Mouse (Mus musculus): ENCODE data around the gene Lpar4. TPM values are rescaled to one million over a fixed set of nuclear protein-coding genes. Genes with fewer than 3 reads are reported as not detected.

Lpar4 gene
- total and polyA plus RNA-seq, 3 experiments: not detected

DNA sequence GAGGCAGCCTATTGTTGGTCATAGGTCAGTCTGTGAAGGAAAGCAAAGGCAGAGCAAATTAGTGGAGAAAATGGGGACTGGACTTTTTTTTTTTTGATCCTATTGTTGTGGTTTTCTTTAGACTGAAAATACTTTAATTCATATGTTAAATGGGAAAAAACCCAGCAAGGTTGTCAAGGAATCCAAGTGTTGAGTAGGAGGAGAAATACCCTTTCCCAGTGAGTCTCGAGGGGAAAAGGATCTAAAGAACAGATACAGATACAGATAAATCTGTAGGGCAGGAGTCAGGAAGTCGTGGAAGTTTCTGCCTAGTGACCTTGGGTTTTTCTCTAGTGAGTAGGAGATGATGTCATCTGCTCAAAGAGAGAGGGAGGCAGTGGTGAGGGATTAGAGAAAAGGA, 30.6 kb downstream of the Lpar4 start:
- Histone ChIP-seq H3K27me3 (ENCODE audit: control insufficient read depth in 1 of 2, insufficient read depth in 2 of 2, low read length in 2 of 2) (no peaks in the 10 kb centered on the region), H3K36me3 (ENCODE audit: control insufficient read depth in 1 of 2, insufficient read depth in 2 of 2, low read length in 2 of 2) (no peaks in the 10 kb centered on the region), H3K27ac (ENCODE audit: control insufficient read depth, low read depth, low read length) (no peak overlapping the region), H3K9me3 (replicated peaks; ENCODE audit: insufficient read depth, low read length) (no peaks in the 10 kb centered on the region), H3K9ac (ENCODE audit: control insufficient read depth, low read depth, low read length, poor library complexity, severe bottlenecking) (no peak overlapping the region), H3K79me2 (ENCODE audit: control insufficient read depth, insufficient read depth, low read length, poor library complexity) (no peaks in the 10 kb centered on the region), H3K4me3 (ENCODE audit: control insufficient read depth in 1 of 2, insufficient read depth in 1 of 2, low read depth in 2 of 2, low read length in 2 of 2) (no peak overlapping the region), H3K4me1 (ENCODE audit: control insufficient read depth in 1 of 2, insufficient read depth in 2 of 2, low read length in 2 of 2) (no peaks in the 10 kb centered on the region)
- DNase-seq (ENCODE audit: low read depth, low spot score): no peak
- TF ChIP-seq SMC3 (IDR thresholded peaks at IDR 0.05; ENCODE audit: low read depth, low read length): no peak
- TF ChIP-seq ZNF384 (IDR thresholded peaks at IDR 0.05; ENCODE audit: low read depth, low read length): no peak
- no peak for TF ChIP-seq CHD1 (IDR thresholded peaks at IDR 0.05; ENCODE audit: low read depth, low read length)
- TF ChIP-seq MXI1 (IDR thresholded peaks at IDR 0.05; ENCODE audit: low read depth, low read length): no peak
- no peak for TF ChIP-seq MAZ (IDR thresholded peaks at IDR 0.05; ENCODE audit: low read depth, low read length)
- no peak for TF ChIP-seq POLR2AphosphoS2 (IDR thresholded peaks at IDR 0.05; ENCODE audit: low read length)
- no peak for TF ChIP-seq UBTF (IDR thresholded peaks at IDR 0.05; ENCODE audit: borderline replicate concordance, insufficient read depth, low read depth, low read length)
- no peak for TF ChIP-seq TCF12 (IDR thresholded peaks at IDR 0.05; ENCODE audit: low read depth, low read length)
- no peak for TF ChIP-seq JUND (IDR thresholded peaks at IDR 0.05; ENCODE audit: low read depth, low read length)
- TF ChIP-seq RAD21 (IDR thresholded peaks at IDR 0.05; ENCODE audit: low read depth, low read length): no peak
- TF ChIP-seq POLR2A (IDR thresholded peaks at IDR 0.05; ENCODE audit: control insufficient read depth in 1 of 2, insufficient read depth in 1 of 2, low read depth in 1 of 2, low read length in 2 of 2, poor library complexity in 1 of 2): no peak

DNA sequence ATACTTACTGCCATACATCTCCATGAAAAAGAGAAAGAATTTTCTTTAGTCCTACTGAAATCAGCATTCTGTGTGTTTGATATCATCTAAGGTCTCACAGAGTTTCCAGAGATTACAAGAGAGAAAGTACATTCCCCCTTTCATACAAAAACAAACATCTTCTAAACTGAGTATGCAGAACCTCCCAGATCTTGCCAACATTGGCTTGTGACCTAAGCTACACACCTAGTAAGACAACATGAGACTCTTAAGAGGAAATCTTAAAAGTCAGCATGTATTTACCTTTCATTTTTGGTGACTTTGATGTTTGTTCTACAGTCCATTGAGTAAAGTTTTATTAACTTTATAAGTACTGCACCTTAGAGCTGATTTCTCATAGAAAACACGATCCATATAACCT, 33.4 kb downstream of the Lpar4 start:
- no peaks in the 10 kb centered on the region for H3K9me3 ChIP-seq (replicated peaks; ENCODE audit: insufficient read depth, low read length)
- no peak overlapping the region for H3K4me3 ChIP-seq (ENCODE audit: control insufficient read depth in 1 of 2, insufficient read depth in 1 of 2, low read depth in 2 of 2, low read length in 2 of 2)
- H3K4me1 ChIP-seq (ENCODE audit: control insufficient read depth in 1 of 2, insufficient read depth in 2 of 2, low read length in 2 of 2): no peaks in the 10 kb centered on the region
- no peak overlapping the region for H3K9ac ChIP-seq (ENCODE audit: control insufficient read depth, low read depth, low read length, poor library complexity, severe bottlenecking)
- no peak for TF ChIP-seq NELFE (IDR thresholded peaks at IDR 0.05; ENCODE audit: low read depth, low read length)
- no peak for TF ChIP-seq TBP (IDR thresholded peaks at IDR 0.05; ENCODE audit: low read depth, low read length)
- no peak for TF ChIP-seq TAL1 (IDR thresholded peaks at IDR 0.05; ENCODE audit: low read length)
- TF ChIP-seq MEF2A (IDR thresholded peaks at IDR 0.05; ENCODE audit: extremely low read depth, insufficient replicate concordance, low read depth, low read length, poor library complexity, severe bottlenecking): no peak
- TF ChIP-seq E2F4 (IDR thresholded peaks at IDR 0.05; ENCODE audit: borderline replicate concordance, low read depth, low read length): no peak
- no peak for TF ChIP-seq KAT2A (conservative IDR thresholded peaks at IDR 0.05; ENCODE audit: low read depth, low read length)
- H3K36me3 ChIP-seq (ENCODE audit: control insufficient read depth in 1 of 2, insufficient read depth in 2 of 2, low read length in 2 of 2): no peaks in the 10 kb centered on the region
- no peak overlapping the region for H3K27ac ChIP-seq (ENCODE audit: control insufficient read depth, low read depth, low read length)
- no peak for DNase-seq (ENCODE audit: low read depth, low spot score)
- H3K27me3 ChIP-seq (ENCODE audit: control insufficient read depth in 1 of 2, insufficient read depth in 2 of 2, low read length in 2 of 2): no peaks in the 10 kb centered on the region
- H3K79me2 ChIP-seq (ENCODE audit: control insufficient read depth, insufficient read depth, low read length, poor library complexity): no peaks in the 10 kb centered on the region

Data from MEL (cell line).